Mouse (Mus musculus) MEL (cell line): ENCODE data around the gene Pcx. TPM values are rescaled to one million over a fixed set of nuclear protein-coding genes. Genes with fewer than 3 reads are reported as not detected.

Source experiments
- DNase-seq: peaks from one replicate; pipeline ENCODE4 v3.0.0; 2011; ENCODE audit warnings: low read depth, low spot score
- H3K27ac ChIP-seq: 2 replicates; pipeline ENCODE4 v1.5.1; 2012; ENCODE audit warnings: low read depth, mild to moderate bottlenecking, control low read depth, low read length, moderate library complexity; ENCODE audit not compliant: control insufficient read depth
- H3K27me3 ChIP-seq, 2 experiments: fragments of 150-350 bp in 1 of 2; sonication (generic) in 1 of 2; 2 replicates each; pipeline ENCODE4 v1.6.1; 2012; ENCODE audit warnings: low read length in 2 of 2, mild to moderate bottlenecking in 2 of 2, improper control_type of control experiment in 1 of 2, moderate library complexity in 1 of 2; ENCODE audit not compliant: insufficient read depth in 2 of 2, control insufficient read depth in 1 of 2
- H3K36me3 ChIP-seq, 2 experiments: 2 replicates each; pipeline ENCODE4 v1.6.1; 2012 to 2014; ENCODE audit warnings: low read length in 2 of 2, improper control_type of control experiment in 1 of 2, inconsistent platforms in 1 of 2, mild to moderate bottlenecking in 1 of 2; ENCODE audit not compliant: insufficient read depth in 2 of 2, control insufficient read depth in 1 of 2
- H3K4me1 ChIP-seq, 2 experiments: fragments of 150-350 bp in 1 of 2; sonication (generic) in 1 of 2; 2 replicates each; pipeline ENCODE4 v1.6.1; 2012; ENCODE audit warnings: low read length in 2 of 2, improper control_type of control experiment in 1 of 2, mild to moderate bottlenecking in 1 of 2; ENCODE audit not compliant: insufficient read depth in 2 of 2, control insufficient read depth in 1 of 2
- H3K4me3 ChIP-seq, 2 experiments: fragments of 150-350 bp in 1 of 2; sonication (generic) in 1 of 2; 2 replicates each; pipeline ENCODE4 v1.5.1; 2012; ENCODE audit warnings: low read depth in 2 of 2, low read length in 2 of 2, mild to moderate bottlenecking in 2 of 2, moderate library complexity in 2 of 2, control low read depth in 1 of 2, improper control_type of control experiment in 1 of 2; ENCODE audit not compliant: control insufficient read depth in 1 of 2, insufficient read depth in 1 of 2
- H3K79me2 ChIP-seq: 2 replicates; pipeline ENCODE4 v1.6.1; 2012; ENCODE audit warnings: mild to moderate bottlenecking, low read length, moderate library complexity; ENCODE audit not compliant: control insufficient read depth, poor library complexity, insufficient read depth
- H3K9ac ChIP-seq: 2 replicates; pipeline ENCODE4 v1.6.1; 2012; ENCODE audit warnings: low read depth, mild to moderate bottlenecking, control low read depth, low read length, moderate library complexity; ENCODE audit not compliant: control insufficient read depth, poor library complexity, severe bottlenecking
- H3K9me3 ChIP-seq: fragments of 150-350 bp; sonication (generic); replicated peaks from 2 replicates; pipeline ENCODE4 v1.6.1; 2012; ENCODE audit warnings: mild to moderate bottlenecking, low read length, improper control_type of control experiment, moderate library complexity; ENCODE audit not compliant: insufficient read depth
- BHLHE40 ChIP-seq: IDR thresholded peaks from 2 replicates; pipeline ENCODE4 v1.6.1; 2012; ENCODE audit warnings: low read depth, mild to moderate bottlenecking, inconsistent platforms, low read length, improper control_type of control experiment, borderline replicate concordance
- CHD1 ChIP-seq: IDR thresholded peaks from 2 replicates; pipeline ENCODE4 v1.6.1; 2012; ENCODE audit warnings: low read depth, mild to moderate bottlenecking, inconsistent platforms, low read length, improper control_type of control experiment
- E2F4 ChIP-seq: IDR thresholded peaks from 2 replicates; pipeline ENCODE4 v1.6.1; 2011; ENCODE audit warnings: low read depth, low read length, improper control_type of control experiment, borderline replicate concordance
- ELF1 ChIP-seq: IDR thresholded peaks from 2 replicates; pipeline ENCODE4 v1.6.1; 2014; ENCODE audit warnings: low read depth, mild to moderate bottlenecking, inconsistent platforms, low read length, improper control_type of control experiment, moderate library complexity
- GABPA ChIP-seq: IDR thresholded peaks from 2 replicates; pipeline ENCODE4 v1.6.1; 2012; ENCODE audit warnings: low read depth, mild to moderate bottlenecking, inconsistent platforms, low read length, improper control_type of control experiment, moderate library complexity
- MAFK ChIP-seq: IDR thresholded peaks from 2 replicates; pipeline ENCODE4 v1.6.1; 2011; ENCODE audit warnings: low read depth, mild to moderate bottlenecking, low read length, improper control_type of control experiment, borderline replicate concordance
- MAX ChIP-seq: IDR thresholded peaks from 2 replicates; pipeline ENCODE4 v1.6.1; 2011; ENCODE audit warnings: low read length, improper control_type of control experiment
- MAZ ChIP-seq: IDR thresholded peaks from 2 replicates; pipeline ENCODE4 v1.6.1; 2012; ENCODE audit warnings: low read depth, mild to moderate bottlenecking, inconsistent platforms, low read length, improper control_type of control experiment
- MXI1 ChIP-seq: IDR thresholded peaks from 2 replicates; pipeline ENCODE4 v1.6.1; 2011; ENCODE audit warnings: mild to moderate bottlenecking, low read depth, low read length, improper control_type of control experiment
- MYB ChIP-seq: IDR thresholded peaks from 2 replicates; pipeline ENCODE4 v1.6.1; 2011; ENCODE audit warnings: mild to moderate bottlenecking, low read depth, low read length, improper control_type of control experiment
- NRF1 ChIP-seq: IDR thresholded peaks from 2 replicates; pipeline ENCODE4 v1.6.1; 2014; ENCODE audit warnings: low read depth, mild to moderate bottlenecking, inconsistent platforms, low read length, improper control_type of control experiment, moderate library complexity; ENCODE audit not compliant: poor library complexity, insufficient read depth, severe bottlenecking
- POLR2AphosphoS5 ChIP-seq: IDR thresholded peaks from 2 replicates; pipeline ENCODE4 v1.6.1; 2012; ENCODE audit warnings: low read depth, borderline replicate concordance, mild to moderate bottlenecking, inconsistent platforms, low read length, moderate library complexity, mixed read lengths
- RCOR1 ChIP-seq: IDR thresholded peaks from 2 replicates; pipeline ENCODE4 v1.6.1; 2012; ENCODE audit warnings: low read depth, mild to moderate bottlenecking, inconsistent platforms, low read length, improper control_type of control experiment
- SMC3 ChIP-seq: IDR thresholded peaks from 2 replicates; pipeline ENCODE4 v1.6.1; 2011; ENCODE audit warnings: low read depth, low read length, improper control_type of control experiment
- TAL1 ChIP-seq: IDR thresholded peaks from 2 replicates; pipeline ENCODE4 v1.6.1; 2012; ENCODE audit warnings: mild to moderate bottlenecking, inconsistent platforms, low read length, moderate library complexity, mixed read lengths
- TCF12 ChIP-seq: IDR thresholded peaks from 2 replicates; pipeline ENCODE4 v1.6.1; 2014; ENCODE audit warnings: low read depth, mild to moderate bottlenecking, inconsistent platforms, low read length, improper control_type of control experiment, moderate library complexity
- UBTF ChIP-seq: IDR thresholded peaks from 2 replicates; pipeline ENCODE4 v1.6.1; 2012; ENCODE audit warnings: low read depth, mild to moderate bottlenecking, inconsistent platforms, low read length, improper control_type of control experiment, moderate library complexity, borderline replicate concordance; ENCODE audit not compliant: insufficient read depth
- USF1 ChIP-seq: IDR thresholded peaks from 2 replicates; pipeline ENCODE4 v1.6.1; 2014; ENCODE audit warnings: low read depth, mild to moderate bottlenecking, inconsistent platforms, low read length, improper control_type of control experiment, moderate library complexity
- USF2 ChIP-seq, 2 experiments: IDR thresholded peaks; 2 replicates each; pipeline ENCODE4 v1.6.1; 2011 to 2012; ENCODE audit warnings: improper control_type of control experiment in 2 of 2, low read length in 2 of 2, borderline replicate concordance in 1 of 2, inconsistent platforms in 1 of 2, low read depth in 1 of 2, mild to moderate bottlenecking in 1 of 2; ENCODE audit not compliant: insufficient read depth in 1 of 2
- ZC3H11A ChIP-seq: IDR thresholded peaks from 2 replicates; pipeline ENCODE4 v1.6.1; 2012; ENCODE audit warnings: low read depth, mild to moderate bottlenecking, inconsistent platforms, low read length, improper control_type of control experiment
- ZNF384 ChIP-seq: IDR thresholded peaks from 2 replicates; pipeline ENCODE4 v1.6.1; 2012; ENCODE audit warnings: low read depth, mild to moderate bottlenecking, inconsistent platforms, low read length, improper control_type of control experiment
- polyA plus RNA-seq, 2 experiments: library from polyadenylated mRNA; stranded (reverse) in 1 of 2; unstranded in 1 of 2; fragments of >175 nt in 1 of 2; fragments of >200 nt in 1 of 2; gene quantifications; 2 replicates each; pipeline versions ENCODE4 v1.2.1 to v1.2.4; 2012; ENCODE audit warnings: low replicate concordance in 2 of 2, low read depth in 1 of 2; ENCODE audit not compliant: insufficient read length in 2 of 2, insufficient read depth in 1 of 2, missing spikeins in 1 of 2
- total RNA-seq: library from RNA; depleted of rRNA; stranded (reverse); fragments of 300-350 nt; gene quantifications from 2 replicates; pipeline ENCODE4 v1.2.3, GENCODE M21; 2012

Pcx gene
- total and polyA plus RNA-seq, 3 experiments = 7.2 to 7.9 TPM; not detected in 1

DNA sequence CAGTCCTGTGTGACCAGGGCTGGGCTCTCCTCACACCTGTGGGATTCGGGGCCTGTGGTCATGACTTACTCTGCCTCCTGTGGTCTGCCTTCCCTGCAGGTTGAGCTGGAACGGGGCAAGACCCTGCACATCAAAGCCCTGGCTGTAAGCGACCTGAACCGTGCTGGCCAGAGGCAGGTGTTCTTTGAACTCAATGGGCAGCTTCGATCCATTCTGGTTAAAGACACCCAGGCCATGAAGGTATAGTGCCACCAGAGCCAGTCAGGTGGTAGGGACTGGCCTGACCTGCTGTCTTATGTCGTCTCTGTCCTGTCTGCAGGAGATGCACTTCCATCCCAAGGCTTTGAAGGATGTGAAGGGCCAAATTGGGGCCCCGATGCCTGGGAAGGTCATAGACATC lies 110.4 kb downstream of the Pcx start:
- peaks cover 0 to 9% of the 10 kb centered on the region in 2 experiments; a peak in 2 of 4 replicates for H3K36me3 ChIP-seq
- no peak overlapping the region for H3K4me3 ChIP-seq
- no peak for TF ChIP-seq NRF1
- TF ChIP-seq SMC3 = no peak
- TF ChIP-seq MAZ = no peak
- TF ChIP-seq MXI1 = no peak
- TF ChIP-seq ELF1 = no peak
- no peak for TF ChIP-seq MAFK
- no peak for TF ChIP-seq UBTF
- TF ChIP-seq MYB = no peak
- no peak for TF ChIP-seq GABPA
- TF ChIP-seq E2F4 = no peak
- no peak for TF ChIP-seq POLR2AphosphoS5
- no peak for TF ChIP-seq USF1
- TF ChIP-seq TAL1 = no peak
- TF ChIP-seq TCF12 = no peak
- TF ChIP-seq USF2 (IDR thresholded peaks at IDR 0.05; ENCODE audit: borderline replicate concordance in 1 of 2, insufficient read depth in 1 of 2, low read depth in 1 of 2, low read length in 2 of 2) = no peak
- TF ChIP-seq ZC3H11A = no peak
- no peak for TF ChIP-seq ZNF384
- H3K79me2 ChIP-seq = peaks cover 5% of the 10 kb centered on the region
- no peaks in the 10 kb centered on the region for H3K9me3 ChIP-seq
- H3K27ac ChIP-seq = no peak overlapping the region
- H3K4me1 ChIP-seq = peaks cover 0 to 13% of the 10 kb centered on the region in 2 experiments; a peak in 2 of 4 replicates
- no peak for DNase-seq
- H3K9ac ChIP-seq = no peak overlapping the region
- no peaks in the 10 kb centered on the region for H3K27me3 ChIP-seq

DNA sequence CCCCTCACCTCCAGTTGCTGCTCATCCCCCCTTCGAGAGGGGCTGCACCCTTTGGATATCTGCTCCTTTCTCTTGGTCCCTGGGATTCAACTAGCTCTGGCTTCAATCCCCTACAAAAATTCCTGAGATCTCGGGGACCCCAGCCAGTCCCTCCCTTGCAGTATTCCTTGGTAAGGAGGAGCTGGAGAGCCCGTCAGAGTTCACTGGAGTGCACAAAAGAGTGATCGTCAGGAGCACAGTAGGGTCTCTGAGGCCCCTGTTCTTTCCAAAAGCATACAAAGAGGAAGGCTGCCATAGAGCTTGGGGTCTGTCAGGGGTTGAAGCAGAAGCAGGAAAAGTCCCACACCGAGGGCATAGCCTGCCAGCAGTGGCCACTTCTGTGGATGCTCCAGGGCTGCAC lies 112.5 kb downstream of the Pcx start:
- TF ChIP-seq USF1 = no peak
- TF ChIP-seq TAL1 = no peak
- no peak for TF ChIP-seq RCOR1
- no peak for TF ChIP-seq USF2 (IDR thresholded peaks at IDR 0.05; ENCODE audit: borderline replicate concordance in 1 of 2, insufficient read depth in 1 of 2, low read depth in 1 of 2, low read length in 2 of 2)
- no peak for TF ChIP-seq MAX
- no peak for TF ChIP-seq CHD1
- TF ChIP-seq BHLHE40 = no peak
- no peak for TF ChIP-seq MXI1
- no peak overlapping the region for H3K9ac ChIP-seq
- H3K9me3 ChIP-seq = no peaks in the 10 kb centered on the region
- H3K27ac ChIP-seq = no peak overlapping the region
- H3K36me3 ChIP-seq = peaks cover 0 to 6% of the 10 kb centered on the region in 2 experiments; a peak in 2 of 4 replicates
- H3K27me3 ChIP-seq = no peaks in the 10 kb centered on the region
- no peak for DNase-seq
- no peak overlapping the region for H3K4me3 ChIP-seq
- H3K79me2 ChIP-seq = peaks cover 18% of the 10 kb centered on the region
- peaks cover 0 to 13% of the 10 kb centered on the region in 2 experiments; a peak in 3 of 4 replicates for H3K4me1 ChIP-seq
